Mouse (Mus musculus) liver, embryonic 13.5 days (tissue): ENCODE data around the gene Mapk6. TPM values are rescaled to one million over a fixed set of nuclear protein-coding genes. Genes with fewer than 3 reads are reported as not detected.
"Not testable (repeated sequence)": the region's sequence is repeated elsewhere in the genome, so short reads cannot be mapped to it uniquely, and the experiment has no call there.

ENCODE experiments used
- ATAC-seq: fragments of 200-750 bp; cut with Nextera tagmentation; 2 replicates; pipeline ENCODE4 v1.8.0; 2017; ENCODE audit warnings: low read depth, mild to moderate bottlenecking, moderate number of reproducible peaks, moderate library complexity
- DNase-seq: peaks from one replicate; pipeline ENCODE4 v3.0.0; 2022
- H3K27ac ChIP-seq: fragments of 300-500 bp; sonication (generic); 2 replicates; pipeline ENCODE4 v1.5.1; 2015; ENCODE audit warnings: moderate library complexity, mild to moderate bottlenecking, inconsistent platforms
- H3K27me3 ChIP-seq: fragments of 300-500 bp; sonication (generic); 2 replicates; pipeline ENCODE4 v1.6.1; 2015; ENCODE audit warnings: mild to moderate bottlenecking, inconsistent platforms
- H3K36me3 ChIP-seq: fragments of 300-500 bp; sonication (generic); 2 replicates; pipeline ENCODE4 v1.6.1; 2015; ENCODE audit warnings: mild to moderate bottlenecking, inconsistent platforms
- H3K4me1 ChIP-seq: fragments of 300-500 bp; sonication (generic); replicated peaks from 2 replicates; pipeline ENCODE4 v1.6.1; 2015; ENCODE audit warnings: inconsistent platforms
- H3K4me2 ChIP-seq: fragments of 300-500 bp; sonication (generic); 2 replicates; pipeline ENCODE4 v1.6.1; 2015; ENCODE audit warnings: inconsistent platforms, mild to moderate bottlenecking, moderate library complexity
- H3K4me3 ChIP-seq: fragments of 300-500 bp; sonication (generic); replicated peaks from 2 replicates; pipeline ENCODE4 v1.5.1; 2015; ENCODE audit warnings: mild to moderate bottlenecking, inconsistent platforms
- H3K9ac ChIP-seq: fragments of 300-500 bp; sonication (generic); 2 replicates; pipeline ENCODE4 v1.6.1; 2015; ENCODE audit warnings: mild to moderate bottlenecking, inconsistent platforms
- H3K9me3 ChIP-seq: fragments of 300-500 bp; sonication (generic); replicated peaks from 2 replicates; pipeline ENCODE4 v1.6.1; 2016; ENCODE audit warnings: inconsistent platforms
- whole genome bisulfite sequencing: fragments of 180-500 bp; shearing (Covaris S2); methylation state at CpG from one replicate; pipeline ENCODE4 v1.1.7; 2015; ENCODE audit not compliant: insufficient replicate concordance; 5-methylcytosine and 5-hydroxymethylcytosine counted together
- polyA plus RNA-seq: library from polyadenylated mRNA; unstranded; fragments of >200 nt; fragmentation: Nextera tagmentation; extraction: Ambion mirVana; gene quantifications from 2 replicates; pipeline ENCODE4 v1.2.1, GENCODE M21; 2015

Gene Mapk6
- polyA plus RNA-seq, 1 experiment from 2014 or later, result 23.4 TPM

DNA sequence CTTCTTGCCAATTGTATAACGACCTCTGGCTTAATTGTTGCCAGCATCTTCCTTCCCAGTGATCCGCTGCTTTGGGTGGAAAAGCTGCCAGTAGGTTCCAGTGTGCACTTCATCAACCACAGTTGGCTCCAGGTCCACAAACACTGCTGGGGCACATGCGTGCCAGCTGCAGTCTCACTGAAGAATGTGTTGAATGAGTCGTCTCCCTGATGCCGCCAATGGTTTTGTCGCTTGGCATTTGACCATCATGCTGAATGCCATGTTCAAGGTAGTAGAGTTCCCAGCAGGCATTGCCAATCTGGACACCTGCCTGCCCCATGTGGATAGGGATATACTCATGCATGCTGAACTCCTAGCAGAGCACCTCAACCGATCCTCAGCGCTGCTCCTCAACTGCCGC lies 34.2 kb downstream of the Mapk6 start:
- Histone ChIP-seq H3K4me1 (no peaks in the 10 kb centered on the region), H3K4me3 (no peak overlapping the region), H3K4me2 (no peak overlapping the region), H3K36me3 (no peaks in the 10 kb centered on the region), H3K9me3 (no peaks in the 10 kb centered on the region), H3K27me3 (no peaks in the 10 kb centered on the region), H3K27ac (no peak overlapping the region), H3K9ac (no peak overlapping the region)
- 78% methylated on average over 9 of the region's 9 CpGs for WGBS
- ATAC-seq (no peak), DNase-seq (no peak)

GRCm38 (mm10) chr9:75368779-75369178 lies 41.0 kb downstream of the Mapk6 start:
- WGBS, result 46% methylated on average over 3 of the region's 3 CpGs
- H3K27ac ChIP-seq, result no peak overlapping the region
- no peaks in the 10 kb centered on the region for H3K27me3 ChIP-seq
- no peaks in the 10 kb centered on the region for H3K9me3 ChIP-seq
- no peak overlapping the region for H3K4me3 ChIP-seq
- no peaks in the 10 kb centered on the region for H3K36me3 ChIP-seq
- no peak overlapping the region for H3K4me2 ChIP-seq
- DNase-seq, result no peak
- H3K9ac ChIP-seq, result no peak overlapping the region
- no peaks in the 10 kb centered on the region for H3K4me1 ChIP-seq
- no peak for ATAC-seq

DNA sequence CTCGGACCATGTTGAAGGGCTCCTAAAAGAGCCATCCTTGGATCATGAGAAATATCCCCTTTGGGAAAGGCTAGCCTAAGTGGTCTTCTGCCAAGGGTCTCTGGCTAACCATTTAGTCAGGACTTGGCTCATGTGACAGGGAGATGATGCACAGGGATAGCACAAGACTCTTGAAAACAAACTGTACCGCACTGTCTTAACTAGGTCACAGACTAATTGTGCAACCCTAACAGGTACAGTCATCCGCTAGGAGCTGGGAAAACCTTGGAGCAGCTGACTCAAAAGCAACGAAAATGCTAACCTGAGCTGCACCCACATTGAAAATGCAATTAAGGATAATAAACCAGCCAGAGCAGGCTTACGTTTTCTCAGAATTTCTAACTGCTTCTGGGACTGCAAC lies 43.6 kb downstream of the Mapk6 start:
- WGBS, result 64% methylated on average over 5 of the region's 5 CpGs
- no peaks in the 10 kb centered on the region for H3K36me3 ChIP-seq
- no peak overlapping the region for H3K9ac ChIP-seq
- H3K9me3 ChIP-seq, result no peaks in the 10 kb centered on the region
- ATAC-seq (no peak), DNase-seq (no peak)
- H3K27me3 ChIP-seq, result no peaks in the 10 kb centered on the region
- no peak overlapping the region for H3K4me2 ChIP-seq
- H3K4me3 ChIP-seq, result no peak overlapping the region
- H3K27ac ChIP-seq, result no peak overlapping the region
- H3K4me1 ChIP-seq, result no peaks in the 10 kb centered on the region

GRCm38 (mm10) chr9:75365195-75365594 lies 44.6 kb downstream of the Mapk6 start:
- WGBS, result 60% methylated on average over 4 of the region's 4 CpGs
- ATAC-seq, result no peak

DNA sequence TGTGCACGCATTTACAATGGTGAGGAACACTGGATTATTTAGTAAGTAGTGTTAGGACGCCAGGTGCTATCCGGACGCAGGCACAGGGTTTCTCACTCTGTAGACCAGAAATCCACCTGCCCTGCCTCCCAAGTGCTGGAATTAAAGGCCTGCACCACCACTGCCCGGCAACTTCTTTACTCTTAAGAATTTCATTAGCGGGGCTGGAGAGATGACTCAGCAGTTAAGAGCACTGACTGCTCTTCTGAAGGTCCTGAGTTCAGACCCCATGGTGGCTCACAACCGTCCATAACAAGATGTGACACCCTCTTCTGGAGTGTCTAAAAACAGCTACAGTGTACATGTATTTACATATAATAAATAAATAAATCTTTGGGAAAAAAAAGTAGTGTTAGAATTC lies 46.1 kb downstream of the Mapk6 start:
- H3K9ac ChIP-seq, DNase-seq, H3K27ac ChIP-seq, H3K4me1 ChIP-seq, ATAC-seq, H3K36me3 ChIP-seq, H3K27me3 ChIP-seq, H3K4me2 ChIP-seq, H3K4me3 ChIP-seq, H3K9me3 ChIP-seq: not testable (repeated sequence)
- WGBS, result 57% methylated on average over 7 of the region's 7 CpGs

More at GRCm38 (mm10) chr9:75365195-75365594, 44.6 kb downstream of the Mapk6 start:
- no peak for DNase-seq
- H3K4me3 ChIP-seq, result no peak overlapping the region
- H3K27me3 ChIP-seq, result no peaks in the 10 kb centered on the region
- H3K36me3 ChIP-seq, result no peaks in the 10 kb centered on the region
- H3K27ac ChIP-seq, result no peak overlapping the region
- H3K9me3 ChIP-seq, result no peaks in the 10 kb centered on the region
- H3K4me2 ChIP-seq, result no peak overlapping the region
- no peak overlapping the region for H3K9ac ChIP-seq
- H3K4me1 ChIP-seq, result no peaks in the 10 kb centered on the region

DNA sequence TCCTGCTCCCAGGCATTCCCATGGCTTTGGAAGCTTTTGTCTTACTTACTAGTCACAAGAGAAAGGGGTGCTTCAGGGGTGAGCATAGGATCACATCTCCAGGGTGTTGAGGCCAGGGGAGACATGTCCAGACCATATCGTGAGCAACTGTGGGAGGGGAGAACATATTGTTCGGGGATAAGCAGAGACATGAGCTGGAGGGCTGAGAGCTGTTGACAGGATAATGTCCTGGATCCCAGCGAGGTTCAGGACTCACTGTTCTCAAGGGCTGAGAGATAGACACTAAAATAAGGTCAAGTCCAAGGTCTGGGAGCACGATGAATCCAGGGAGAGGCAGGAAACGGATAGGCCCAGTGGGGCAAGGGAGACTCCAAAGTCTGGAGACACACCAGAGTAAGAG lies 46.8 kb downstream of the Mapk6 start:
- WGBS, result 71% methylated on average over 5 of the region's 5 CpGs
- no peak for ATAC-seq

DNA sequence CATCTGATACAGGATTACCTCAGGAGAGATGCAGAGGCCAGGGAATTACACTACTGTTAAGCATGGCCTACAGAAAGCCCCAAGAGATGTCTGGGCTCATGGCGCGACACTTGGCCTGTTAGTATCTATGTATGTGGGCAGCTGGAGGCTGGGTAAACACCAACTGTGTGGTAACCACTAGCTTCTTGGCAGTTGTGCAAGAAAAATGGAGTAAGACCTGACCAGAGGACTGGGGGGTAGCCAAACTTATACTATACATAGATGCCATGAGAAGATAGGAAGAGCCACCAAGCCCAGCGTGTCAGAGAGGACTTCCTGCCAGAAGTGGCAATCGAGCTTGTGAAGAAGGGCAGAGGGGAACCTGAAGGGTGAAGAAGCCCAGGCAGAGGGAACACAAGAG lies 47.6 kb downstream of the Mapk6 start:
- Histone ChIP-seq H3K36me3 (no peaks in the 10 kb centered on the region), H3K9me3 (no peaks in the 10 kb centered on the region), H3K4me3 (no peak overlapping the region), H3K27me3 (no peaks in the 10 kb centered on the region), H3K9ac (no peak overlapping the region), H3K4me1 (no peaks in the 10 kb centered on the region), H3K27ac (no peak overlapping the region), H3K4me2 (no peak overlapping the region)
- DNase-seq, result no peak
- WGBS, result 63% methylated on average over 4 of the region's 4 CpGs
- ATAC-seq, result peak; percentile 52; the same call in 1 of the 2 replicates

More for the DNA sequence above, 46.8 kb downstream of the Mapk6 start:
- Histone ChIP-seq H3K9ac (no peak overlapping the region), H3K9me3 (no peaks in the 10 kb centered on the region), H3K36me3 (no peaks in the 10 kb centered on the region), H3K27me3 (no peaks in the 10 kb centered on the region), H3K4me2 (no peak overlapping the region), H3K4me1 (no peaks in the 10 kb centered on the region), H3K27ac (no peak overlapping the region), H3K4me3 (no peak overlapping the region)
- no peak for DNase-seq

GRCm38 (mm10) chr9:75361699-75362098 lies 48.1 kb downstream of the Mapk6 start:
- H3K36me3 ChIP-seq, result no peaks in the 10 kb centered on the region
- DNase-seq (peak; percentile 50), ATAC-seq (peak; percentile 65; the same call in 1 of the 2 replicates)
- no peak overlapping the region for H3K4me3 ChIP-seq
- H3K4me1 ChIP-seq, result no peaks in the 10 kb centered on the region
- no peaks in the 10 kb centered on the region for H3K27me3 ChIP-seq
- no peak overlapping the region for H3K9ac ChIP-seq
- H3K4me2 ChIP-seq, result no peak overlapping the region
- 20% methylated on average over 5 of the region's 5 CpGs for WGBS
- H3K9me3 ChIP-seq, result no peaks in the 10 kb centered on the region
- no peak overlapping the region for H3K27ac ChIP-seq

DNA sequence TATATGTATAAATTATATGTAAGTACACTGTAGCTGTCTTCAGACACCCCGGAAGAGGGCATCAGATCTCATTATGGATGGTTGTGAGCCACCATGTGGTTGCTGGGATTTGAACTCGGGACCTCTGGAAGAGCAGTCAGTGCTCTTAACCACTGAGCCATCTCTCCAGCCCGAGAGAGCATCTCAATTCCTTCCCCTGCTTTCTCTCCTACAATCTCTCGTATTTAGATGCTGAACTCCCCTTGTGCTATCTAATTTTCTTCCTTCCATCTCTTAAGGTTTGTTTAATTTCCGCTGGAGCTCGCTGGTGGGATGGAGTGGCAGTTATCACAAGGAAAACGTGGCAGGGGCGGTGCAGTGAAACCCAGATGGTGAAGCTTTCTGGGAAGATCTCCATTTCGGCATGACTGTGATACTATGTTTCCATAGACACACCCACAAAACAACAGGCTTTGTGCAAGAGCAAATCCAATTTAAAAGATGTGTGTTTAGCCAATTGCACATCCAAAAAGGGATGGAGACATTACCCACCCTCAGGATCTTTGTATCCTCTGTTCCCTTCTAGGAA lies 52.6 kb downstream of the Mapk6 start:
- ATAC-seq (no peak), DNase-seq (no peak)
- H3K36me3 ChIP-seq, result no peaks in the 10 kb centered on the region
- no peak overlapping the region for H3K27ac ChIP-seq
- no peak overlapping the region for H3K9ac ChIP-seq
- H3K27me3 ChIP-seq, result no peaks in the 10 kb centered on the region
- H3K4me1 ChIP-seq, result peaks cover 8% of the 10 kb centered on the region
- 48% methylated on average over 9 of the region's 9 CpGs for whole genome bisulfite sequencing
- no peak overlapping the region for H3K4me3 ChIP-seq
- no peak overlapping the region for H3K4me2 ChIP-seq
- H3K9me3 ChIP-seq, result no peaks in the 10 kb centered on the region

DNA sequence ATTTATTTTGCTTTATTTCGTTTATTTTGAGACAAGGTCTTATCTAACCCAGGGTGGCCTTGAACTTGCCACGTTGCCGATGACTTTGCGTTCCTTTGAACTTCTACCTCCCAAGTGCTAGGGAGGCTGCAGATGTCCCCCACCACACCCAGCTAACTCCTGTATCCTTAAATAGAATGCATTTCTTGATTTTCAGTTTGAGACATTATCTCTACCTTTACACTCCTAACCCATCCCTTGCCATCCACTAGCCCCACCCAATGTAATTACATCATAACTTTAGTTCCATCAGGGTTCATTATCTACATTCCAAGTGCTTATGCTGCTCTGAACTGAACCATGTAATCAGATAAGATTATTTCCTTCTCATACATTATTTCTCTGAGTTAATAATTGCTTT lies 54.0 kb downstream of the Mapk6 start:
- Histone ChIP-seq H3K4me3 (no peak overlapping the region), H3K9ac (no peak overlapping the region), H3K4me2 (no peak overlapping the region), H3K27me3 (no peaks in the 10 kb centered on the region), H3K27ac (no peak overlapping the region), H3K36me3 (no peaks in the 10 kb centered on the region), H3K4me1 (peaks cover 8% of the 10 kb centered on the region), H3K9me3 (no peaks in the 10 kb centered on the region)
- peak; percentile 87 for ATAC-seq
- peak; percentile 9 for DNase-seq
- 35% methylated on average over 4 of the region's 4 CpGs for whole genome bisulfite sequencing

GRCm38 (mm10) chr9:75353094-75353493 lies 56.7 kb downstream of the Mapk6 start:
- 65% methylated on average over 8 of the region's 8 CpGs for WGBS
- H3K4me3 ChIP-seq, result no peak overlapping the region
- ATAC-seq (no peak), DNase-seq (no peak)
- no peak overlapping the region for H3K9ac ChIP-seq
- H3K36me3 ChIP-seq, result no peaks in the 10 kb centered on the region
- H3K27me3 ChIP-seq, result no peaks in the 10 kb centered on the region
- no peaks in the 10 kb centered on the region for H3K9me3 ChIP-seq
- no peak overlapping the region for H3K4me2 ChIP-seq
- peaks cover 8% of the 10 kb centered on the region for H3K4me1 ChIP-seq
- no peak overlapping the region for H3K27ac ChIP-seq

- H3K9me3 ChIP-seq, result no peaks in the 10 kb centered on the region
- WGBS, result 81% methylated on average over 3 of the region's 3 CpGs
- no peak overlapping the region for H3K4me3 ChIP-seq
- H3K4me2 ChIP-seq, result no peak overlapping the region
- no peaks in the 10 kb centered on the region for H3K36me3 ChIP-seq
- no peak overlapping the region for H3K9ac ChIP-seq
- no peak overlapping the region for H3K27ac ChIP-seq
- H3K27me3 ChIP-seq, result no peaks in the 10 kb centered on the region
- H3K4me1 ChIP-seq, result no peaks in the 10 kb centered on the region
- no peak for ATAC-seq
- no peak for DNase-seq
These were observed 61.2 kb downstream of the Mapk6 start for GRCm38 (mm10) chr9:75348641-75349040.
